Mouse (Mus musculus) MEL (cell line): ENCODE results near the gene Camta1.

ENCODE experiments used
- CHD2 ChIP-seq: IDR thresholded peaks from 2 replicates; pipeline ENCODE4 v1.6.1; 2011; ENCODE audit warnings: low read length, improper control_type of control experiment
- CTCF ChIP-seq, 3 experiments: IDR thresholded peaks in 2 of 3; conservative IDR thresholded peaks in 1 of 3; 2 replicates each; pipeline ENCODE4 v1.5.1; 2011 to 2012; ENCODE audit warnings: low read length in 3 of 3, low read depth in 2 of 3, mild to moderate bottlenecking in 2 of 3, improper control_type of control experiment in 1 of 3, inconsistent platforms in 1 of 3, mixed read lengths in 1 of 3, moderate library complexity in 1 of 3; ENCODE audit not compliant: control insufficient read depth in 1 of 3, insufficient read depth in 1 of 3, poor library complexity in 1 of 3, severe bottlenecking in 1 of 3
- POLR2A ChIP-seq, 2 experiments: IDR thresholded peaks; 2 replicates each; pipeline ENCODE4 v1.6.1; 2011 to 2012; ENCODE audit warnings: low read length in 2 of 2, mild to moderate bottlenecking in 2 of 2, control low read depth in 1 of 2, improper control_type of control experiment in 1 of 2, low read depth in 1 of 2, moderate library complexity in 1 of 2; ENCODE audit not compliant: control insufficient read depth in 1 of 2, insufficient read depth in 1 of 2, poor library complexity in 1 of 2
- ZMIZ1 ChIP-seq: IDR thresholded peaks from 2 replicates; pipeline ENCODE4 v1.6.1; 2012; ENCODE audit warnings: low read depth, mild to moderate bottlenecking, inconsistent platforms, low read length, improper control_type of control experiment, moderate library complexity

DNA sequence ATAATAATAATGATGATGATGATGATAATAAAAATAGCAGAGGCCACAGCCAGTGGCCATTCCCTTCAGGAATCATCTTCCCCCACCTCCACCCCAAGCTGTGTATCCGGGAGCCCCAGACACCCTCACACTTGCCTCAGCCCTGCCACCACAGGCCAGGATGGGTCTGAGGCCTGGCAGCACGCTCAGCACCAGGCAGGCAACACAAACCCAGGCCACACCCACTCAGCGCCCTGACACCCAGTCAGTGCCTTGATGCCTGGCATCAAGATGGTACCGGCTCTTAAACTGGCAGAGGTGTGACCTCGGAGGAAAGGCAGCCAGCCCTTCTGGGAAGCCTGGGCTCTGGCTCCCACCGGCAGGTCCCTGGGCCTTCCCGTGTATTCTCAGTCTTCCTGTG is 143.8 kb downstream of the Camta1 start:
- TF ChIP-seq CTCF (IDR thresholded peaks at IDR 0.05 in 2 of 3, conservative IDR thresholded peaks at IDR 0.05 in 1 of 3; ENCODE audit: control insufficient read depth in 1 of 3, insufficient read depth in 1 of 3, low read depth in 2 of 3, low read length in 3 of 3, poor library complexity in 1 of 3, severe bottlenecking in 1 of 3) (no peak), CHD2 (no peak), ZMIZ1 (no peak), POLR2A (IDR thresholded peaks at IDR 0.05; ENCODE audit: control insufficient read depth in 1 of 2, insufficient read depth in 1 of 2, low read depth in 1 of 2, low read length in 2 of 2, poor library complexity in 1 of 2) (no peak)
